Mouse (Mus musculus) heart, postnatal 25 days (tissue): ENCODE results near the gene Rbm20. TPM values are rescaled to one million over a fixed set of nuclear protein-coding genes. Genes with fewer than 3 reads are reported as not detected.
"Not testable (repeated sequence)": the region's sequence is repeated elsewhere in the genome, so short reads cannot be mapped to it uniquely, and the experiment has no call there.

ENCODE experiments used
- DNase-seq: peaks from one replicate; pipeline ENCODE4 v3.0.0; 2022; ENCODE audit warnings: low spot score
- intact Hi-C: fragments of 180-260 bp; cut with DNase I; formaldehyde crosslinking; loops from one replicate; pipeline ENCODE4 v1.15.1; 2025
- total RNA-seq, 2 experiments: library from RNA; stranded (reverse); gene quantifications; 2 replicates each; pipeline ENCODE4 v1.2.3; 2021

Rbm20 gene
- 100 to 1,000 TPM; 203 to 227 TPM for total RNA-seq

GRCm38 (mm10) chr19:53676718-53677634 is at the start of gene Rbm20:
TSS of gene Rbm20 (plus strand) at chr19:53677306.
- intact Hi-C loops: no loop called here
- peak; percentile 48 for DNase-seq

- intact Hi-C loops: no loop called here
- DNase-seq: no peak
Measured at GRCm38 (mm10) chr19:53638041-53638440, 39.1 kb upstream of the Rbm20 start.

GRCm38 (mm10) chr19:53638727-53639126 is 38.4 kb upstream of the Rbm20 start:
- intact Hi-C loops: no loop called here

GRCm38 (mm10) chr19:53644020-53644595 is 33.0 kb upstream of the Rbm20 start:
- intact Hi-C loops: loop anchor here (10.0 kb wide), 1 partner anchor 281 kb away; no protein-coding TSS in a partner anchor
- no peak for DNase-seq

More at GRCm38 (mm10) chr19:53638727-53639126, 38.4 kb upstream of the Rbm20 start:
- DNase-seq: no peak

GRCm38 (mm10) chr19:53647301-53647700 is 29.8 kb upstream of the Rbm20 start:
- intact Hi-C loops: loop anchor here (10.0 kb wide), 1 partner anchor 278 kb away; no protein-coding TSS in a partner anchor
- DNase-seq: no peak

- DNase-seq: no peak
- intact Hi-C loops: loop anchor here (2.0 to 10.0 kb wide), 2 partner anchors 115 to 277 kb away; no protein-coding TSS in a partner anchor
Measured at GRCm38 (mm10) chr19:53648056-53648455, 29.1 kb upstream of the Rbm20 start.

- intact Hi-C loops: loop anchor here (2.0 to 10.0 kb wide), 2 partner anchors 114 to 276 kb away; no protein-coding TSS in a partner anchor
- no peak for DNase-seq
Measured at GRCm38 (mm10) chr19:53648802-53649236, 28.3 kb upstream of the Rbm20 start.

- intact Hi-C loops: loop anchor here (2.0 to 10.0 kb wide), 2 partner anchors 113 to 275 kb away; no protein-coding TSS in a partner anchor
- no peak for DNase-seq
Measured at GRCm38 (mm10) chr19:53649361-53649760, 27.7 kb upstream of the Rbm20 start.

GRCm38 (mm10) chr19:53649802-53650201 is 27.3 kb upstream of the Rbm20 start:
- intact Hi-C loops: loop anchor here (2.0 to 10.0 kb wide), 4 partner anchors 82 to 275 kb away; no protein-coding TSS in a partner anchor
- no peak for DNase-seq

- intact Hi-C loops: loop anchor here (5.0 to 10.0 kb wide), 2 partner anchors 81 to 174 kb away; no protein-coding TSS in a partner anchor
- no peak for DNase-seq
Measured at GRCm38 (mm10) chr19:53650921-53651320, 26.2 kb upstream of the Rbm20 start.

- intact Hi-C loops: loop anchor here (5.0 to 10.0 kb wide), 2 partner anchors 80 to 173 kb away; no protein-coding TSS in a partner anchor
- no peak for DNase-seq
Measured at GRCm38 (mm10) chr19:53652267-53652666, 24.8 kb upstream of the Rbm20 start.

- DNase-seq: no peak
- intact Hi-C loops: loop anchor here (5.0 to 10.0 kb wide), 2 partner anchors 78 to 171 kb away; no protein-coding TSS in a partner anchor
Measured at GRCm38 (mm10) chr19:53653624-53654467, 23.3 kb upstream of the Rbm20 start.

- intact Hi-C loops: loop anchor here (10.0 kb wide), 1 partner anchor 168 kb away; no protein-coding TSS in a partner anchor
- DNase-seq: not testable (repeated sequence)
Measured at GRCm38 (mm10) chr19:53656443-53656842, 20.7 kb upstream of the Rbm20 start.

- DNase-seq: no peak
- intact Hi-C loops: loop anchor here (10.0 kb wide), 1 partner anchor 167 kb away; no protein-coding TSS in a partner anchor
Measured at GRCm38 (mm10) chr19:53657437-53657836, 19.7 kb upstream of the Rbm20 start.

- DNase-seq: no peak
- intact Hi-C loops: no loop called here
Measured at GRCm38 (mm10) chr19:53660722-53661420, 16.2 kb upstream of the Rbm20 start.

- DNase-seq: no peak
- intact Hi-C loops: no loop called here
Measured at GRCm38 (mm10) chr19:53661938-53662722, 15.0 kb upstream of the Rbm20 start.

GRCm38 (mm10) chr19:53664831-53665230 is 12.3 kb upstream of the Rbm20 start:
- intact Hi-C loops: no loop called here

GRCm38 (mm10) chr19:53665391-53665790 is 11.7 kb upstream of the Rbm20 start:
- DNase-seq: no peak

More at GRCm38 (mm10) chr19:53664831-53665230, 12.3 kb upstream of the Rbm20 start:
- no peak for DNase-seq

More at GRCm38 (mm10) chr19:53665391-53665790, 11.7 kb upstream of the Rbm20 start:
- intact Hi-C loops: no loop called here
